Mouse (Mus musculus): ENCODE results near the gene Fgfr2.

Fgfr2 gene

GRCm38 (mm10) chr7:132575623-132576022 is 547.5 kb downstream of the Fgfr2 start:
- peak; percentile 79 for DNase-seq (ENCODE audit: low spot score)

- DNase-seq (ENCODE audit: low spot score), result no peak
These were observed 548.5 kb downstream of the Fgfr2 start for GRCm38 (mm10) chr7:132574646-132575045.

GRCm38 (mm10) chr7:132573205-132573604 is 549.9 kb downstream of the Fgfr2 start:
- DNase-seq (ENCODE audit: low spot score), result no peak

- DNase-seq (ENCODE audit: low spot score), result no peak
These were observed 550.4 kb downstream of the Fgfr2 start for GRCm38 (mm10) chr7:132572738-132573137.

- no peak for DNase-seq (ENCODE audit: low spot score)
These were observed 551.7 kb downstream of the Fgfr2 start for GRCm38 (mm10) chr7:132571481-132571880.

- no peak for DNase-seq (ENCODE audit: low spot score)
These were observed 553.1 kb downstream of the Fgfr2 start for GRCm38 (mm10) chr7:132570071-132570470.

GRCm38 (mm10) chr7:132568817-132569216 is 554.3 kb downstream of the Fgfr2 start:
- DNase-seq (ENCODE audit: low spot score), result no peak

GRCm38 (mm10) chr7:132565831-132566230 is 557.3 kb downstream of the Fgfr2 start:
- DNase-seq (ENCODE audit: low spot score), result no peak

- no peak for DNase-seq (ENCODE audit: low spot score)
These were observed 563.9 kb downstream of the Fgfr2 start for GRCm38 (mm10) chr7:132559138-132559766.

GRCm38 (mm10) chr7:132558141-132558736 is 564.9 kb downstream of the Fgfr2 start:
- no peak for DNase-seq (ENCODE audit: low spot score)

GRCm38 (mm10) chr7:132556575-132556974 is 566.6 kb downstream of the Fgfr2 start:
- no peak for DNase-seq (ENCODE audit: low spot score)

GRCm38 (mm10) chr7:132555911-132556310 is 567.2 kb downstream of the Fgfr2 start:
- no peak for DNase-seq (ENCODE audit: low spot score)

- no peak for DNase-seq (ENCODE audit: low spot score)
These were observed 569.1 kb downstream of the Fgfr2 start for GRCm38 (mm10) chr7:132554091-132554490.

GRCm38 (mm10) chr7:132551351-132552126 is 571.6 kb downstream of the Fgfr2 start:
- DNase-seq (ENCODE audit: low spot score), result peak; percentile 96

- DNase-seq (ENCODE audit: low spot score), result no peak
These were observed 576.0 kb downstream of the Fgfr2 start for GRCm38 (mm10) chr7:132547126-132547525.

- no peak for DNase-seq (ENCODE audit: low spot score)
These were observed 580.7 kb downstream of the Fgfr2 start for GRCm38 (mm10) chr7:132542427-132542826.

- no peak for DNase-seq (ENCODE audit: low spot score)
These were observed 581.6 kb downstream of the Fgfr2 start for GRCm38 (mm10) chr7:132541566-132541965.

GRCm38 (mm10) chr7:132540597-132540996 is 582.6 kb downstream of the Fgfr2 start:
- no peak for DNase-seq (ENCODE audit: low spot score)

- DNase-seq (ENCODE audit: low spot score), result no peak
These were observed 593.9 kb downstream of the Fgfr2 start for GRCm38 (mm10) chr7:132529206-132529605.

- no peak for DNase-seq (ENCODE audit: low spot score)
These were observed 609.6 kb downstream of the Fgfr2 start for GRCm38 (mm10) chr7:132513419-132513982.

- DNase-seq (ENCODE audit: low spot score), result no peak
These were observed 614.0 kb downstream of the Fgfr2 start for GRCm38 (mm10) chr7:132509110-132509509.

GRCm38 (mm10) chr7:132507361-132507760 is 615.8 kb downstream of the Fgfr2 start:
- DNase-seq (ENCODE audit: low spot score), result no peak

- no peak for DNase-seq (ENCODE audit: low spot score)
These were observed 616.9 kb downstream of the Fgfr2 start for GRCm38 (mm10) chr7:132506226-132506625.
